Mouse (Mus musculus): ENCODE results near the gene Lenep. TPM values are rescaled to one million over a fixed set of nuclear protein-coding genes. Genes with fewer than 3 reads are reported as not detected.
"Not testable (repeated sequence)": the region's sequence is repeated elsewhere in the genome, so short reads cannot be mapped to it uniquely, and the experiment has no call there.

Gene Lenep
- total RNA-seq (2021) = under 1 TPM in 1 of 2 experiments, not detected in 1; 0.64 TPM

GRCm38 (mm10) chr3:89402693-89403092 lies at the start of gene Lenep:
Gene Lenep (minus strand): TSS chr3:89402793.
- intact Hi-C loops (cut with DNase I) = no loop called here
- DNase-seq = no peak

GRCm38 (mm10) chr3:89451916-89452315 lies 49.3 kb upstream of the Lenep start:
- no peak for DNase-seq
- intact Hi-C loops (cut with DNase I) = no loop called here

- intact Hi-C loops (cut with DNase I) = loop anchor here (5.0 kb wide), 1 partner anchor 42 kb away; no protein-coding TSS in a partner anchor
- DNase-seq = peak; percentile 73 to 82
These were observed 46.9 kb upstream of the Lenep start for GRCm38 (mm10) chr3:89449541-89449940.

- intact Hi-C loops (cut with DNase I) = loop anchor here (5.0 kb wide), 1 partner anchor 42 kb away; no protein-coding TSS in a partner anchor
- DNase-seq = peak; percentile 63 to 73
These were observed 46.3 kb upstream of the Lenep start for GRCm38 (mm10) chr3:89448720-89449537.

GRCm38 (mm10) chr3:89440691-89441090 lies 38.1 kb upstream of the Lenep start:
- peak in 1 of 2 experiments; percentile 35 for DNase-seq
- intact Hi-C loops (cut with DNase I) = no loop called here

- intact Hi-C loops (cut with DNase I) = no loop called here
- DNase-seq = peak; percentile 44 to 59
These were observed 34.7 kb upstream of the Lenep start for GRCm38 (mm10) chr3:89437269-89437668.

GRCm38 (mm10) chr3:89436176-89437113 lies 33.9 kb upstream of the Lenep start, which contains the start of gene Pbxip1:
Gene Pbxip1 (plus strand): TSS chr3:89436706.
- peak; percentile 77 to 80 for DNase-seq
- intact Hi-C loops (cut with DNase I) = no loop called here

GRCm38 (mm10) chr3:89435041-89435440 lies 32.4 kb upstream of the Lenep start:
- intact Hi-C loops (cut with DNase I) = no loop called here
- DNase-seq = no peak

GRCm38 (mm10) chr3:89434532-89434931 lies 31.9 kb upstream of the Lenep start:
- no peak for DNase-seq
- intact Hi-C loops (cut with DNase I) = no loop called here

GRCm38 (mm10) chr3:89432606-89433005 lies 30.0 kb upstream of the Lenep start:
- intact Hi-C loops (cut with DNase I) = no loop called here
- no peak for DNase-seq

GRCm38 (mm10) chr3:89430171-89431159 lies 27.9 kb upstream of the Lenep start, which contains the start of gene Pygo2:
Gene Pygo2 (plus strand): TSS chr3:89430214.
- intact Hi-C loops (cut with DNase I) = no loop called here
- DNase-seq = peak; percentile 96

GRCm38 (mm10) chr3:89429021-89429420 lies 26.4 kb upstream of the Lenep start:
- intact Hi-C loops (cut with DNase I); DNase-seq: not testable (repeated sequence)

GRCm38 (mm10) chr3:89425876-89426275 lies 23.3 kb upstream of the Lenep start:
- no peak for DNase-seq

GRCm38 (mm10) chr3:89425141-89425525 lies 22.5 kb upstream of the Lenep start:
- intact Hi-C loops (cut with DNase I) = no loop called here
- DNase-seq = no peak

More at GRCm38 (mm10) chr3:89425876-89426275, 23.3 kb upstream of the Lenep start:
- intact Hi-C loops (cut with DNase I) = no loop called here

GRCm38 (mm10) chr3:89424416-89425140 lies 22.0 kb upstream of the Lenep start:
- DNase-seq = no peak
- intact Hi-C loops (cut with DNase I) = no loop called here

- DNase-seq = no peak
- intact Hi-C loops (cut with DNase I) = no loop called here
These were observed 20.1 kb upstream of the Lenep start for GRCm38 (mm10) chr3:89422556-89423205.

GRCm38 (mm10) chr3:89421810-89422473 lies 19.3 kb upstream of the Lenep start:
- intact Hi-C loops (cut with DNase I) = no loop called here
- peak; percentile 43 to 50 for DNase-seq

All from heart, postnatal 10 days (tissue).